In genomic region chr10:42604874-42605273, GRCm38 (mm10) we compare ENCODE assay signal across 12 mouse cellular contexts. TPM values are rescaled to one million over a fixed set of nuclear protein-coding genes. Genes with fewer than 3 reads are reported as not detected.
DNase-seq lines count a peak whose midpoint lies in the region; ATAC-seq and TF ChIP-seq lines count a peak whose summit lies in the region.
"Had no signal": no experiment of that assay in that cellular context is flagged by ENCODE, and none has a peak within 500 bp of the region (broad histone marks: within the 10 kb centered on the region; RNA-seq: fewer than 3 reads in every experiment).

No protein-coding gene starts in this region.

- no peak overlapping the region for H3K9ac ChIP-seq in intestine, postnatal 0 days (ENCODE audit: low read depth, low read length)
- H3K9ac ChIP-seq in intestine, embryonic 16.5 days (ENCODE audit: low read depth, low read length), result no peak overlapping the region
- H3K9ac ChIP-seq: lung, embryonic 15.5 days; neural tube, embryonic 12.5 days had no signal

- peak; percentile 63 for TF ChIP-seq CTCF in intestine, postnatal 0 days (IDR thresholded peaks at IDR 0.05; ENCODE audit: low read depth)
- TF ChIP-seq CTCF in cortical plate, adult 2 months (IDR thresholded peaks at IDR 0.05; ENCODE audit: extremely low read depth, insufficient read depth, low read length), result peak; percentile 15; the same call in 1 of the 2 replicates

- peaks cover 8% of the 10 kb centered on the region; the same call in 1 of the 2 replicates for H3K9me3 ChIP-seq in intestine, postnatal 0 days (ENCODE audit: control insufficient read depth)
- peaks cover 5% of the 10 kb centered on the region; the same call in 1 of the 2 replicates for H3K9me3 ChIP-seq in intestine, embryonic 16.5 days (ENCODE audit: control insufficient read depth, low read length)

- H3K27ac ChIP-seq in intestine, postnatal 0 days (ENCODE audit: low read depth, low read length), result no peak overlapping the region
- no peak overlapping the region for H3K27ac ChIP-seq in intestine, embryonic 16.5 days (ENCODE audit: low read length)
- no peak overlapping the region for H3K27ac ChIP-seq in cortical plate, adult 2 months (ENCODE audit: insufficient read depth, low read length)
- H3K27ac ChIP-seq: lung, embryonic 15.5 days; neural tube, embryonic 12.5 days had no signal

- peak; percentile 50 for DNase-seq in 3T3-L1 (ENCODE audit: low read depth, low spot score)
- DNase-seq in ES-CJ7 (ENCODE audit: low read depth, low spot score), result peak; percentile 73
- no peak for DNase-seq in urinary bladder, postnatal 36 days (ENCODE audit: low spot score in 2 of 2)
- DNase-seq in adrenal gland, adult 18-20 months (ENCODE audit: low spot score in 2 of 2), result no peak
- no peak for DNase-seq in kidney, postnatal 14 days

- ATAC-seq in intestine, postnatal 0 days, result no peak
- no peak for ATAC-seq in intestine, embryonic 16.5 days

- no peak for TF ChIP-seq POLR2A in cortical plate, adult 2 months (IDR thresholded peaks at IDR 0.05; ENCODE audit: extremely low read depth, insufficient read depth, low read length)

- no peak overlapping the region for H3K4me3 ChIP-seq in intestine, postnatal 0 days (ENCODE audit: low read depth, low read length)
- H3K4me3 ChIP-seq in intestine, embryonic 16.5 days (ENCODE audit: low read length), result no peak overlapping the region
- no peak overlapping the region for H3K4me3 ChIP-seq in cortical plate, adult 2 months (ENCODE audit: insufficient read depth, low read length)
- H3K4me3 ChIP-seq: lung, embryonic 15.5 days; neural tube, embryonic 12.5 days had no signal

- H3K36me3 ChIP-seq in intestine, postnatal 0 days (ENCODE audit: control insufficient read depth, insufficient read depth), result no peaks in the 10 kb centered on the region
- H3K36me3 ChIP-seq in intestine, embryonic 16.5 days (ENCODE audit: control insufficient read depth, insufficient read depth, low read length), result no peaks in the 10 kb centered on the region
- H3K36me3 ChIP-seq: lung, embryonic 15.5 days; neural tube, embryonic 12.5 days had no signal

- no peak overlapping the region for H3K4me2 ChIP-seq in intestine, postnatal 0 days (replicated peaks; ENCODE audit: low read depth)
- H3K4me2 ChIP-seq in intestine, embryonic 16.5 days (ENCODE audit: low read depth, low read length), result no peak overlapping the region
- H3K4me2 ChIP-seq: lung, embryonic 15.5 days; neural tube, embryonic 12.5 days had no signal

- peaks cover 21% of the 10 kb centered on the region for H3K27me3 ChIP-seq in intestine, postnatal 0 days (replicated peaks; ENCODE audit: control insufficient read depth, insufficient read depth, low read length)
- H3K27me3 ChIP-seq in intestine, embryonic 16.5 days (replicated peaks; ENCODE audit: control insufficient read depth, insufficient read depth, low read length), result 0 out of 2 replicates have a peak, but pooled peaks cover 8% of the 10 kb centered on the region

- WGBS in intestine, postnatal 0 days, result 66% methylated on average over 2 of the region's 2 CpGs
- 72% methylated on average over 2 of the region's 2 CpGs for WGBS in intestine, embryonic 16.5 days

- no peaks in the 10 kb centered on the region for H3K4me1 ChIP-seq in intestine, postnatal 0 days (replicated peaks; ENCODE audit: control insufficient read depth, insufficient read depth, low read length)
- no peaks in the 10 kb centered on the region for H3K4me1 ChIP-seq in intestine, embryonic 16.5 days (ENCODE audit: control insufficient read depth, insufficient read depth, low read length)
- H3K4me1 ChIP-seq in cortical plate, adult 2 months (ENCODE audit: control insufficient read depth, insufficient read depth, low read length), result no peaks in the 10 kb centered on the region
- H3K4me1 ChIP-seq: lung, embryonic 15.5 days; neural tube, embryonic 12.5 days had no signal

RNA-seq across cellular contexts. Expression of gene Ostm1, which starts 21.3 kb away (rescaled TPM):
- 25.4 and 29.1 TPM in 2 replicates for polyA plus RNA-seq in intestine, postnatal 0 days (2015; fragmentation: Nextera tagmentation; extraction: Ambion mirVana)
- 17.0 and 19.4 TPM in 2 replicates for polyA plus RNA-seq in intestine, embryonic 16.5 days (2015; fragmentation: Nextera tagmentation; extraction: Ambion mirVana)
- 45.4 TPM in 2 replicates for polyA plus RNA-seq in cortical plate, adult 2 months (2012; rRNA removed)
- 10 to 100 TPM; 23.4 to 25.8 TPM for total RNA-seq in adrenal gland, adult 18-20 months (2021)

RNA-seq across cellular contexts. Expression of gene Nr2e1, which starts 21.4 kb away (rescaled TPM):
- polyA plus RNA-seq in intestine, postnatal 0 days (2015; fragmentation: Nextera tagmentation; extraction: Ambion mirVana), result not detected in 2 replicates
- polyA plus RNA-seq in intestine, embryonic 16.5 days (2015; fragmentation: Nextera tagmentation; extraction: Ambion mirVana), result not detected in 2 replicates
- polyA plus RNA-seq in cortical plate, adult 2 months (2012; rRNA removed), result 15.2 and 18.6 TPM in 2 replicates
- total RNA-seq in adrenal gland, adult 18-20 months (2021), result not detected
- total RNA-seq: common myeloid progenitor, adult 5-6 weeks; hematopoietic stem cell, adult 5-6 weeks had no signal
- polyA plus RNA-seq: lung, embryonic 15.5 days; neural tube, embryonic 12.5 days had no signal

Comparison
In these comparisons a context has a peak if more than half of its experiments do, and no peak if none do; other contexts are left out.
1. DNase-seq: peak in 3T3-L1 (single experiment) and ES-CJ7 (single experiment); none in urinary bladder, postnatal 36 days (0 of 2), adrenal gland, adult 18-20 months (0 of 2) and kidney, postnatal 14 days (single experiment).
2. RNA of gene Nr2e1, which starts 21.4 kb away (polyA plus RNA-seq): 15.2 to 18.6 TPM in cortical plate, adult 2 months; not detected in intestine, postnatal 0 days and not detected in intestine, embryonic 16.5 days; every median in the first group is over 10 times any median in the second.